Mouse (Mus musculus) stomach, postnatal 0 days (tissue): ENCODE measurements at regions not wholly inside any gene's neighbourhood (a gene's known extent, or its start where the extent isn't known, plus 50 kb on each side); places are given as distances from the start of the nearest gene placed in this dataset.
"Not testable (repeated sequence)": the region's sequence is repeated elsewhere in the genome, so short reads cannot be mapped to it uniquely, and the experiment has no call there.

Experiments used
- ATAC-seq: fragments of 200-750 bp; cut with Nextera tagmentation; 2 replicates; pipeline ENCODE4 v1.8.0; 2017; ENCODE audit not compliant: low FRiP score, low TSS enrichment
- DNase-seq: peaks from one replicate; pipeline ENCODE4 v3.0.0-alpha.2; 2016; ENCODE audit warnings: low spot score
- H3K27ac ChIP-seq: fragments of 300-500 bp; sonication (generic); replicated peaks from 2 replicates; pipeline ENCODE4 v1.5.1; 2014; ENCODE audit warnings: mild to moderate bottlenecking, control low read depth
- H3K27me3 ChIP-seq: fragments of 300-500 bp; sonication (generic); 2 replicates; pipeline ENCODE4 v1.6.1; 2014; ENCODE audit warnings: low read length; ENCODE audit not compliant: control insufficient read depth, insufficient read depth
- H3K36me3 ChIP-seq: fragments of 300-500 bp; sonication (generic); 2 replicates; pipeline ENCODE4 v1.6.1; 2014; ENCODE audit warnings: low read length, mixed read lengths; ENCODE audit not compliant: control insufficient read depth, insufficient read depth
- H3K4me1 ChIP-seq: fragments of 300-500 bp; sonication (generic); replicated peaks from 2 replicates; pipeline ENCODE4 v1.6.1; 2014; ENCODE audit warnings: antibody characterized with exemption; ENCODE audit not compliant: control insufficient read depth, insufficient read depth
- H3K4me2 ChIP-seq: fragments of 300-500 bp; sonication (generic); replicated peaks from 2 replicates; pipeline ENCODE4 v1.6.1; 2014; ENCODE audit warnings: low read depth, mild to moderate bottlenecking, control low read depth, moderate library complexity
- H3K4me3 ChIP-seq: fragments of 300-500 bp; sonication (generic); 2 replicates; pipeline ENCODE4 v1.5.1; 2014; ENCODE audit warnings: low read depth, low read length, control low read depth
- H3K9ac ChIP-seq: fragments of 300-500 bp; sonication (generic); 2 replicates; pipeline ENCODE4 v1.6.1; 2014; ENCODE audit warnings: mild to moderate bottlenecking, low read length, control low read depth, mixed read lengths
- H3K9me3 ChIP-seq: fragments of 300-500 bp; sonication (generic); 2 replicates; pipeline ENCODE4 v1.6.1; 2016; ENCODE audit warnings: low read length; ENCODE audit not compliant: control insufficient read depth
- WGBS: fragments of 180-500 bp; shearing (Covaris S2); extraction: QIAGEN DNeasy Blood & Tissue Kit; methylation state at CpG from one replicate; pipeline ENCODE4 v1.1.7; 2014; 5-methylcytosine and 5-hydroxymethylcytosine counted together

DNA sequence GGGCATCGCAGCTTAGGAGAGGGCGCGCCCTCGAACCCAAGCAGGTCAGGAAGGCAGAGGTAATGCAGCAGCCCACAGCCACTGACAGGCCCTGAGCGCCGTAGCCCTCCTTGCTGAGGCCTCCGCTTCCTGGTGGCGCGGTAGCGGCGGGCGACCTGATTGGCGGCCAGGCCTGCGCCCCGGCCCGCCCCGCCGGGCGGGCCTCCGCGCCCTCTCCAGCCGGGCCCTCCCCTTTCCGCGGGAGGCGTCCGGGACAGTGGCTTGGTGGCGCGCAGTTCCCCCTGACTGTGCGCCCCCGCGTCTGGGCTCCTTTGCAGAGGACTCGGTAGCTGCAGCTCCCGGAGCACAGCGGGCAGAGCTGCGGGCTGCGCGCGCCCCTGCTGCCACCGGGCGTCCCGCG, 242.1 kb downstream of the Gm21863 start:
- not testable (repeated sequence) for H3K9ac ChIP-seq, H3K4me1 ChIP-seq, H3K27ac ChIP-seq, H3K27me3 ChIP-seq, ATAC-seq, H3K36me3 ChIP-seq, H3K9me3 ChIP-seq
- DNase-seq, result peak; percentile 60
- WGBS, result 2% methylated on average over 16 of the region's 42 CpGs
- peak overlapping the region; percentile 43 for H3K4me2 ChIP-seq
- H3K4me3 ChIP-seq, result peak overlapping the region; percentile 39

DNA sequence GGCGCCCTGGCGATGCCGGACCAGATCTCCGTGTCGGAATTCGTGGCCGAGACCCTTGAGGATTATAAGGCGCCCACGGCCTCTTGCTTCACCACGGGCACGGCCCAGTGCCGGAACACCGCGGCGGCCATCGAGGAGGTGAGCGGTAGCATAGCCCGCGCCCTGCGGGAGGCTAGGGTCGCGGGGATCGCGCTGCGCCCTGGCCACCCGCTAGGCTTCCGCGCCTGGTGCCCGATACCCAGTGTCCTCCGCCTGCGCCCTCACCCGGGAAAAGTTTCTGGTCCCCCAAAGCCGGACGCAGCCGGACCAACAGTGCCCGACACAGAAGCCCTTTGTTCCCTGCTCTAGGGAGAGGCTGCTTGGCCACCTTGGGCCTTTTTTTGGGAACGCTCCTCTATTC, 242.6 kb downstream of the Gm21863 start:
- not testable (repeated sequence) for H3K9ac ChIP-seq, H3K27me3 ChIP-seq, H3K36me3 ChIP-seq, H3K4me1 ChIP-seq, H3K9me3 ChIP-seq, H3K27ac ChIP-seq, ATAC-seq
- Histone ChIP-seq H3K4me3 (peak overlapping the region; percentile 39), H3K4me2 (peak overlapping the region; percentile 43)
- 3% methylated on average over 27 of the region's 37 CpGs for WGBS
- peak; percentile 12 for DNase-seq

DNA sequence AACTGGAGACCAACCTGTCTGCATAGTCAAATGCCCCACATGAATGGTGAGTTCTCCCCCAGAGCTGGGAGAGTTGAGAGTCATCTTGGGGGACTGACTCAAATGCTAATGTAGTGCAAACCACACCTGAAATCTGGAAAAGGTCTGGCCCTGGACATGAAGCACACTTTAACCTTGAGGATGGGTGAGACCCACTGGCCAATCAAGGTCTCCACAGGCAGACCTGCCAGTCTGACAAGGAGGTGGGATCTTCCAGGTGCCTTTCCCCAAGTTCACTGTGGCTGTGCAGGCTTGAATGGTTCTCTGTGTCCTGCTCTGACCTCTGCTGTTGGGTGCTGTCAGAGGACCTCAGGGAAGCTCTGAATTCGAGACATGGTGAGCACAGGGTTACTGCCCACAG, 269.6 kb downstream of the Gm21863 start:
- H3K27me3 ChIP-seq, ATAC-seq, H3K9ac ChIP-seq, H3K4me1 ChIP-seq, H3K4me2 ChIP-seq, DNase-seq, H3K4me3 ChIP-seq, H3K27ac ChIP-seq, H3K36me3 ChIP-seq: not testable (repeated sequence)
- H3K9me3 ChIP-seq, result peaks cover 19% of the 10 kb centered on the region
- WGBS, result 88% methylated on average over 1 of the region's 1 CpGs

DNA sequence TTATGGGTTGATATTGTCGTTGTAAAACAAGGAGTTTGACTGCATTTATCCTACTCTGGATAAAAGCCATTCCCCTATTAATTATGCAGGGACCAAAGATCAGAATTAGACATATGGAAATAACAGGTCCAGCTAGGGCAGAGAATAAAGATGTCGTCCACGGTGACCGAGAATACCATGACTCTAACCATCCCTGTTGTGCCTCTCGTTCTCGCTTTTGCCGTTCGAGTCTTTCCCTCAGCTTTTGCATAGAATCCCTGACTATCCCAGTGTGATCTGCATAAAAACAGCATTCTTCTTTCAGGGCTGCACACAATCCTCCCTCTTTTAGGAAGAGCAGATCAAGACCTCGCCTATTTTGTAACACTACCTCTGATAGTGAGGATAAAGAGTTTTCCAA, 272.5 kb downstream of the Gm21863 start:
- H3K27ac ChIP-seq, H3K4me2 ChIP-seq, H3K4me1 ChIP-seq, H3K4me3 ChIP-seq, H3K27me3 ChIP-seq, H3K36me3 ChIP-seq, H3K9ac ChIP-seq: not testable (repeated sequence)
- peaks cover 44% of the 10 kb centered on the region for H3K9me3 ChIP-seq
- whole genome bisulfite sequencing, result 78% methylated on average over 9 of the region's 9 CpGs
- DNase-seq (peak; percentile 18), ATAC-seq (peak; percentile 12; the same call in 1 of the 2 replicates)

DNA sequence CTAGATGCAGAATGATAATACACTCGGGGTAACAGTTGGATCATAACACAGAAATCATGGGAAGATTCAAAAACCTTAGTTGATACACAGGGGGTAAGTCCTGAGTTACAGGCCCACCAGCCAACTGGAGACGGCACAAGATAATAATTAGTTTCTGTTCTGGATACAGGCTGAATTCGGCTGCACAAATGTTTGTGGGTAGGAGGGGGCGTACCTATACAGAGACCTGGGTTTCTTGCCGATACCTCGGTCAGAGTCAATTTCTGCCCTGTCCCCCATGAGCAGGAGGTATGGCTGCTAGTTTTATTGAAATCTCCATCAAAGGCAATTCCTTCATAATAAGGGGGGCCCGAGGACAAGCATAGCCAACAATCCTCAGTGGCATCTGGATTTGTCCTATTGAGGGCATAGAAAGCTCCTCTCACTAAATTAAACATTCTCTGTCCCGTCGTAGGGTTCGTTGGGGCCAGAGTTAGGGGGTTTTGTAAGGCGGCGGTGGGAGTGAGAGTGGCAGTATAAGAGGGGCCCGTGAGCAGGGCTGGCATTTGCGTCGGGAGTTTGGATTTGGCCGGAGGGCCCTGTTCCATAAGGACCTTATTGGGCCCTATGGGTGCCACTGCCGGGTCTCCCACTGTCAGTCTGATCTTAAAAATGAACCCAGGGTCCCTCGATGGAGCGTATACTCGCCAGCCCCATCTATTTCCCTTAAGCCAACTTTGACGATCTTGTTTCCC, 273.3 kb downstream of the Gm21863 start:
- 76% methylated on average over 21 of the region's 21 CpGs for WGBS
- not testable (repeated sequence) for H3K27me3 ChIP-seq
- DNase-seq, result peak; percentile 17

DNA sequence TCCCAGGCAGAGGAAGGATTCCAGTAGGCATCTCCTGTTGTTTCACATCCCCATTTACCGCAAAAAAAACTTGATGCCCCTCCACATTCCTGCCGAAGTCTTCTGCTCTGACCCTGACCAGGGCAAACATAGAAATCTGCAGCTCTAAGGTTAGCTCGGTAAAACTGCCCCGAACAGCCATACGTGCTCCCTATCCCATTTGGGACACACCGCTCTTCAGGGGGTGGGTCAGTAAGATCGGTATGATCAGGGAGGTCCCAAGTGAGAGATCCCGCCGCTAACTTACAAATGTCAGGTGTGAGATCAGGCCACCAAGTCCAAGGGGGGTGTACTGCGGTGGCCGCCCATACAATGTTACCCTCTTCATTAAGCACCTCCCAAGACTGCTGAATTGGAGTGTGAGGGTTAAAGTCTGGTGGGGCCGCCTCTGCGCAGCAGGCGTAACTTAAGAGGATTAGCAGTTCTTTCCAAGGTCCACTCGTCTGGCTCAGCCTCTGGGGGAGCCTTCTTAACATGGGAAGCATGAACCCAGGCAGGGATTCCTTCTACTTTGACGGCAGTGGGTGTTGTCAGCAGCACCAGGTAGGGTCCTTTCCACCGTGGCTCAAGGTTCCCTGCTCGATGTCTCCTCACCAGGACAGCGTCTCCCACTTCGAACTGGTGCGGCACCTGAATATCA, 274.2 kb downstream of the Gm21863 start:
- H3K4me1 ChIP-seq, H3K27ac ChIP-seq, ATAC-seq, H3K36me3 ChIP-seq, H3K27me3 ChIP-seq, H3K4me2 ChIP-seq, H3K4me3 ChIP-seq, H3K9ac ChIP-seq: not testable (repeated sequence)
- 69% methylated on average over 21 of the region's 21 CpGs for WGBS
- peak; percentile 21 for DNase-seq
- H3K9me3 ChIP-seq, result peaks cover 60% of the 10 kb centered on the region

More for the DNA sequence above, 273.3 kb downstream of the Gm21863 start:
- not testable (repeated sequence) for H3K4me1 ChIP-seq, ATAC-seq, H3K4me2 ChIP-seq, H3K4me3 ChIP-seq, H3K9ac ChIP-seq, H3K27ac ChIP-seq, H3K36me3 ChIP-seq
- peaks cover 51% of the 10 kb centered on the region for H3K9me3 ChIP-seq

DNA sequence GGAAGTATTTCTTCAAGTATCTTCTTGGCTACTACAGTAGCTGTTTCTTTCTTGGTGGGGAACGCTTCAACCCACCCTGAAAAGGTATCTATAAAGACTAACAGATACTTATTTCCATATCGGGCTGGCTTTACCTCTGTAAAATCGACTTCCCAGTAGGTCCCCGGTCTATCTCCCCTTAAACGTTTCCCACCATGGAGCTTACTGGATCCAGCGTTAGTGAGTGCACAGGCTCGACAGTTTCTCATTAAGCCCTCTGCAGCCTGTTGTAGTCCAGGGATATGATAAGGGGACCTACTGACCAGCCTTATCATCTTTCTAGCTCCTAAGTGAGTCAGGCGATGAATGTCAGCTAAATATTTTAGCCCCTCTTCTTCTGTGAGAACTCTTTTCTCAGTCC, 275.1 kb downstream of the Gm21863 start:
- ATAC-seq, H3K27ac ChIP-seq, H3K36me3 ChIP-seq, H3K4me3 ChIP-seq, H3K9ac ChIP-seq, H3K4me1 ChIP-seq, H3K27me3 ChIP-seq, H3K4me2 ChIP-seq: not testable (repeated sequence)
- 76% methylated on average over 8 of the region's 8 CpGs for WGBS
- peak; percentile 12 for DNase-seq
- peaks cover 68% of the 10 kb centered on the region for H3K9me3 ChIP-seq
